26 mouse cellular contexts compared by ENCODE assay signal in genomic region chr4:31714054-31714651, GRCm38 (mm10).
"Had no signal": no experiment of that assay in that cellular context is flagged by ENCODE, and none has a peak within 500 bp of the region (broad histone marks: within the 10 kb centered on the region; RNA-seq: fewer than 3 reads in every experiment).

No protein-coding gene starts in this region.

- H3K36me3 ChIP-seq: heart, embryonic 10.5 days; heart, embryonic 12.5 days; hindbrain, embryonic 10.5 days; hindbrain, embryonic 12.5 days; intestine, embryonic 15.5 days; limb, embryonic 10.5 days; limb, embryonic 12.5 days; liver, embryonic 13.5 days; liver, embryonic 15.5 days had no signal

- H3K4me1 ChIP-seq: heart, embryonic 10.5 days; heart, embryonic 12.5 days; hindbrain, embryonic 10.5 days; hindbrain, embryonic 12.5 days; intestine, embryonic 15.5 days; limb, embryonic 10.5 days; limb, embryonic 12.5 days; liver, embryonic 13.5 days; liver, embryonic 15.5 days had no signal

- H3K9ac ChIP-seq: heart, embryonic 12.5 days; hindbrain, embryonic 12.5 days; hindbrain, embryonic 14.5 days; intestine, embryonic 15.5 days; limb, embryonic 12.5 days; liver, embryonic 13.5 days; liver, embryonic 15.5 days had no signal

- H3K4me3 ChIP-seq: gastrocnemius, adult 2 months; heart, embryonic 10.5 days; heart, embryonic 12.5 days; hindbrain, embryonic 10.5 days; hindbrain, embryonic 12.5 days; intestine, embryonic 15.5 days; layer of hippocampus, adult 2 months; left cerebral cortex, adult 2 months; limb, embryonic 10.5 days; limb, embryonic 12.5 days; liver, embryonic 13.5 days; liver, embryonic 15.5 days had no signal

- H3K4me2 ChIP-seq: heart, embryonic 12.5 days; hindbrain, embryonic 12.5 days; hindbrain, embryonic 14.5 days; intestine, embryonic 15.5 days; limb, embryonic 12.5 days; liver, embryonic 11.5 days; liver, embryonic 13.5 days; liver, embryonic 15.5 days had no signal

- H3K27me3 ChIP-seq: heart, embryonic 12.5 days; hindbrain, embryonic 12.5 days; intestine, embryonic 15.5 days; limb, embryonic 12.5 days; liver, embryonic 13.5 days; liver, embryonic 15.5 days had no signal

- DNase-seq: gastrocnemius, adult 2 months; gastrocnemius, postnatal 10 days; gastrocnemius, postnatal 25 days; heart, adult 18-20 months; heart, postnatal 10 days; heart, postnatal 4 days; kidney, adult 2 months; kidney, adult 9 months; kidney, postnatal 4 days; liver; liver, embryonic 13.5 days had no signal

- ATAC-seq: hindbrain, embryonic 16.5 days; inflammation-experienced regulatory T-cells, adult 6 months; intestine, embryonic 15.5 days; intestine, postnatal 0 days had no signal

- H3K27ac ChIP-seq: gastrocnemius, adult 2 months; heart, embryonic 10.5 days; hindbrain, embryonic 10.5 days; hindbrain, embryonic 12.5 days; hindbrain, embryonic 14.5 days; intestine, embryonic 15.5 days; layer of hippocampus, adult 2 months; left cerebral cortex, adult 2 months; limb, embryonic 10.5 days; limb, embryonic 12.5 days; liver, embryonic 13.5 days; liver, embryonic 15.5 days had no signal

- H3K9me3 ChIP-seq: heart, embryonic 10.5 days; heart, embryonic 12.5 days; hindbrain, embryonic 10.5 days; hindbrain, embryonic 12.5 days; intestine, embryonic 15.5 days; limb, embryonic 10.5 days; limb, embryonic 12.5 days; liver, embryonic 13.5 days; liver, embryonic 15.5 days had no signal
